Mouse (Mus musculus) liver, embryonic 12.5 days (tissue): ENCODE measurements around the gene Rnf123. TPM values are rescaled to one million over a fixed set of nuclear protein-coding genes. Genes with fewer than 3 reads are reported as not detected.

Experiments used
- ATAC-seq: fragments of 200-750 bp; cut with Nextera tagmentation; 2 replicates; pipeline ENCODE4 v1.8.0; 2017; ENCODE audit warnings: moderate number of reproducible peaks, mild to moderate bottlenecking, moderate library complexity
- H3K27ac ChIP-seq: fragments of 300-500 bp; sonication (generic); 2 replicates; pipeline ENCODE4 v1.5.1; 2016; ENCODE audit warnings: mild to moderate bottlenecking
- H3K27me3 ChIP-seq: fragments of 300-500 bp; sonication (generic); replicated peaks from 2 replicates; pipeline ENCODE4 v1.6.1; 2016; ENCODE audit warnings: mild to moderate bottlenecking, moderate library complexity
- H3K36me3 ChIP-seq: fragments of 300-500 bp; sonication (generic); 2 replicates; pipeline ENCODE4 v1.6.1; 2016; ENCODE audit warnings: mild to moderate bottlenecking, moderate library complexity
- H3K4me1 ChIP-seq: fragments of 300-500 bp; sonication (generic); 2 replicates; pipeline ENCODE4 v1.6.1; 2016
- H3K4me2 ChIP-seq: fragments of 300-500 bp; sonication (generic); 2 replicates; pipeline ENCODE4 v1.6.1; 2016; ENCODE audit warnings: mild to moderate bottlenecking, moderate library complexity
- H3K4me3 ChIP-seq: fragments of 300-500 bp; sonication (generic); 2 replicates; pipeline ENCODE4 v1.5.1; 2016; ENCODE audit warnings: mild to moderate bottlenecking, moderate library complexity
- H3K9ac ChIP-seq: fragments of 300-500 bp; sonication (generic); 2 replicates; pipeline ENCODE4 v1.6.1; 2016; ENCODE audit warnings: mild to moderate bottlenecking, moderate library complexity
- H3K9me3 ChIP-seq: fragments of 300-500 bp; sonication (generic); replicated peaks from 2 replicates; pipeline ENCODE4 v1.6.1; 2016; ENCODE audit warnings: mild to moderate bottlenecking, moderate library complexity
- WGBS: fragments of 180-500 bp; shearing (Covaris S2); methylation state at CpG from one replicate; pipeline ENCODE4 v1.1.7; 2016; ENCODE audit not compliant: insufficient replicate concordance; 5-methylcytosine and 5-hydroxymethylcytosine counted together
- polyA plus RNA-seq: library from polyadenylated mRNA; unstranded; fragments of >200 nt; fragmentation: Nextera tagmentation; extraction: Ambion mirVana; gene quantifications from 2 replicates; pipeline ENCODE4 v1.2.1, GENCODE M21; 2016

Gene Rnf123
- polyA plus RNA-seq, 1 experiment from 2014 or later: 96.6 TPM

GRCm38 (mm10) chr9:108072481-108072924, 10.6 kb downstream of the Rnf123 start:
- H3K36me3 ChIP-seq: peaks cover 99% of the 10 kb centered on the region
- no peaks in the 10 kb centered on the region for H3K9me3 ChIP-seq
- WGBS: 76% methylated on average over 9 of the region's 9 CpGs
- H3K4me1 ChIP-seq: peaks cover 66% of the 10 kb centered on the region
- no peak overlapping the region for H3K4me3 ChIP-seq
- no peak for ATAC-seq
- H3K27ac ChIP-seq: no peak overlapping the region
- H3K4me2 ChIP-seq: no peak overlapping the region
- peak overlapping the region; percentile 22; the same call in 1 of the 2 replicates for H3K9ac ChIP-seq
- H3K27me3 ChIP-seq: no peaks in the 10 kb centered on the region

GRCm38 (mm10) chr9:108071801-108072200, 11.3 kb downstream of the Rnf123 start:
- H3K36me3 ChIP-seq: peaks cover 99% of the 10 kb centered on the region
- H3K4me3 ChIP-seq: no peak overlapping the region
- no peaks in the 10 kb centered on the region for H3K9me3 ChIP-seq
- no peak for ATAC-seq
- no peak overlapping the region for H3K27ac ChIP-seq
- no peaks in the 10 kb centered on the region for H3K27me3 ChIP-seq
- H3K4me2 ChIP-seq: no peak overlapping the region
- WGBS: 86% methylated on average over 4 of the region's 4 CpGs
- H3K4me1 ChIP-seq: peaks cover 62% of the 10 kb centered on the region
- H3K9ac ChIP-seq: no peak overlapping the region

- peaks cover 100% of the 10 kb centered on the region for H3K36me3 ChIP-seq
- H3K9ac ChIP-seq: no peak overlapping the region
- no peak for ATAC-seq
- 87% methylated on average over 7 of the region's 7 CpGs for WGBS
- no peaks in the 10 kb centered on the region for H3K9me3 ChIP-seq
- H3K4me1 ChIP-seq: peaks cover 51% of the 10 kb centered on the region
- H3K4me3 ChIP-seq: no peak overlapping the region
- H3K4me2 ChIP-seq: no peak overlapping the region
- H3K27me3 ChIP-seq: no peaks in the 10 kb centered on the region
- no peak overlapping the region for H3K27ac ChIP-seq
Observed at GRCm38 (mm10) chr9:108069529-108069928, 13.6 kb downstream of the Rnf123 start.

- Histone ChIP-seq H3K4me2 (no peak overlapping the region), H3K4me3 (no peak overlapping the region), H3K9me3 (no peaks in the 10 kb centered on the region), H3K27me3 (no peaks in the 10 kb centered on the region), H3K27ac (peak overlapping the region; percentile 22; the same call in 1 of the 2 replicates), H3K36me3 (peaks cover 100% of the 10 kb centered on the region), H3K4me1 (peaks cover 47% of the 10 kb centered on the region), H3K9ac (no peak overlapping the region)
- ATAC-seq: no peak
- 91% methylated on average over 9 of the region's 9 CpGs for WGBS
Observed at GRCm38 (mm10) chr9:108069007-108069406, 14.1 kb downstream of the Rnf123 start.

GRCm38 (mm10) chr9:108067900-108068299, 15.2 kb downstream of the Rnf123 start:
- no peak for ATAC-seq
- H3K36me3 ChIP-seq: peaks cover 100% of the 10 kb centered on the region
- no peak overlapping the region for H3K9ac ChIP-seq
- no peaks in the 10 kb centered on the region for H3K9me3 ChIP-seq
- peak overlapping the region; percentile 68; the same call in 1 of the 2 replicates for H3K27ac ChIP-seq
- no peak overlapping the region for H3K4me3 ChIP-seq
- H3K27me3 ChIP-seq: no peaks in the 10 kb centered on the region
- WGBS: 21% methylated on average over 8 of the region's 8 CpGs
- no peak overlapping the region for H3K4me2 ChIP-seq
- peaks cover 47% of the 10 kb centered on the region for H3K4me1 ChIP-seq

- H3K36me3 ChIP-seq: peaks cover 100% of the 10 kb centered on the region
- H3K4me1 ChIP-seq: peaks cover 46% of the 10 kb centered on the region
- no peaks in the 10 kb centered on the region for H3K27me3 ChIP-seq
- ATAC-seq: no peak
- WGBS: 87% methylated on average over 7 of the region's 7 CpGs
- H3K9me3 ChIP-seq: no peaks in the 10 kb centered on the region
- no peak overlapping the region for H3K9ac ChIP-seq
- no peak overlapping the region for H3K4me3 ChIP-seq
- no peak overlapping the region for H3K4me2 ChIP-seq
- H3K27ac ChIP-seq: no peak overlapping the region
Observed at GRCm38 (mm10) chr9:108067199-108067598, 15.9 kb downstream of the Rnf123 start.

- WGBS: 35% methylated on average over 5 of the region's 5 CpGs
- H3K9me3 ChIP-seq: no peaks in the 10 kb centered on the region
- H3K27ac ChIP-seq: peak overlapping the region; percentile 23; the same call in 1 of the 2 replicates
- no peak overlapping the region for H3K4me3 ChIP-seq
- H3K4me1 ChIP-seq: peaks cover 54% of the 10 kb centered on the region
- H3K27me3 ChIP-seq: no peaks in the 10 kb centered on the region
- no peak overlapping the region for H3K9ac ChIP-seq
- peaks cover 100% of the 10 kb centered on the region for H3K36me3 ChIP-seq
- no peak overlapping the region for H3K4me2 ChIP-seq
- peak; percentile 59 for ATAC-seq
Observed at GRCm38 (mm10) chr9:108065491-108066011, 17.6 kb downstream of the Rnf123 start.

GRCm38 (mm10) chr9:108063361-108063760, 19.8 kb downstream of the Rnf123 start:
- Histone ChIP-seq H3K4me2 (no peak overlapping the region), H3K4me3 (no peak overlapping the region), H3K4me1 (peaks cover 54% of the 10 kb centered on the region), H3K27ac (0 out of 2 replicates have a peak overlapping the region, but pooled peaks have one; percentile 9), H3K27me3 (no peaks in the 10 kb centered on the region), H3K9me3 (no peaks in the 10 kb centered on the region), H3K9ac (no peak overlapping the region), H3K36me3 (peaks cover 100% of the 10 kb centered on the region)
- 69% methylated on average over 12 of the region's 12 CpGs for WGBS
- no peak for ATAC-seq

GRCm38 (mm10) chr9:108062142-108062541, 21.0 kb downstream of the Rnf123 start:
- Histone ChIP-seq H3K9ac (no peak overlapping the region), H3K4me3 (no peak overlapping the region), H3K4me2 (no peak overlapping the region), H3K27me3 (no peaks in the 10 kb centered on the region), H3K36me3 (peaks cover 100% of the 10 kb centered on the region), H3K9me3 (no peaks in the 10 kb centered on the region), H3K27ac (no peak overlapping the region), H3K4me1 (peaks cover 45% of the 10 kb centered on the region)
- ATAC-seq: no peak
- WGBS: 88% methylated on average over 3 of the region's 3 CpGs

GRCm38 (mm10) chr9:108058291-108058690, 24.9 kb downstream of the Rnf123 start:
- H3K36me3 ChIP-seq: peaks cover 100% of the 10 kb centered on the region
- ATAC-seq: no peak
- 94% methylated on average over 9 of the region's 9 CpGs for WGBS

GRCm38 (mm10) chr9:108057262-108057562, 25.9 kb downstream of the Rnf123 start:
- Histone ChIP-seq H3K27ac (no peak overlapping the region), H3K4me3 (no peak overlapping the region), H3K9ac (no peak overlapping the region), H3K36me3 (peaks cover 96% of the 10 kb centered on the region), H3K4me1 (peaks cover 38% of the 10 kb centered on the region), H3K27me3 (no peaks in the 10 kb centered on the region), H3K4me2 (no peak overlapping the region), H3K9me3 (no peaks in the 10 kb centered on the region)
- WGBS: 90% methylated on average over 5 of the region's 5 CpGs
- no peak for ATAC-seq

More at GRCm38 (mm10) chr9:108058291-108058690, 24.9 kb downstream of the Rnf123 start:
- peaks cover 37% of the 10 kb centered on the region for H3K4me1 ChIP-seq
- no peak overlapping the region for H3K4me2 ChIP-seq
- no peak overlapping the region for H3K4me3 ChIP-seq
- no peak overlapping the region for H3K9ac ChIP-seq
- no peak overlapping the region for H3K27ac ChIP-seq
- H3K9me3 ChIP-seq: no peaks in the 10 kb centered on the region
- H3K27me3 ChIP-seq: no peaks in the 10 kb centered on the region

GRCm38 (mm10) chr9:108056361-108057261, 26.5 kb downstream of the Rnf123 start:
- Histone ChIP-seq H3K36me3 (peaks cover 96% of the 10 kb centered on the region), H3K9me3 (no peaks in the 10 kb centered on the region), H3K4me1 (peaks cover 42% of the 10 kb centered on the region), H3K4me2 (no peak overlapping the region), H3K27ac (no peak overlapping the region), H3K9ac (no peak overlapping the region), H3K4me3 (no peak overlapping the region), H3K27me3 (no peaks in the 10 kb centered on the region)
- WGBS: 85% methylated on average over 28 of the region's 28 CpGs
- no peak for ATAC-seq
